Mouse (Mus musculus) lung, embryonic 15.5 days (tissue): Measurements from ENCODE around the gene Cdh16. TPM values are rescaled to one million over a fixed set of nuclear protein-coding genes. Genes with fewer than 3 reads are reported as not detected.
"Not testable (repeated sequence)": the region's sequence is repeated elsewhere in the genome, so short reads cannot be mapped to it uniquely, and the experiment has no call there.

Source experiments
- ATAC-seq: fragments of 200-750 bp; cut with Nextera tagmentation; 2 replicates; pipeline ENCODE4 v1.8.0; 2017; ENCODE audit warnings: moderate number of reproducible peaks, borderline replicate concordance; ENCODE audit not compliant: low FRiP score, low TSS enrichment; ENCODE audit errors: extremely low read depth
- H3K27ac ChIP-seq: fragments of 300-500 bp; sonication (generic); 2 replicates; pipeline ENCODE4 v1.5.1; 2015; ENCODE audit warnings: moderate library complexity, mild to moderate bottlenecking, inconsistent platforms
- H3K27me3 ChIP-seq: fragments of 300-500 bp; sonication (generic); 2 replicates; pipeline ENCODE4 v1.6.1; 2015; ENCODE audit warnings: inconsistent platforms
- H3K36me3 ChIP-seq: fragments of 300-500 bp; sonication (generic); 2 replicates; pipeline ENCODE4 v1.6.1; 2015; ENCODE audit warnings: inconsistent platforms
- H3K4me1 ChIP-seq: fragments of 300-500 bp; sonication (generic); 2 replicates; pipeline ENCODE4 v1.6.1; 2015; ENCODE audit warnings: inconsistent platforms
- H3K4me2 ChIP-seq: fragments of 300-500 bp; sonication (generic); 2 replicates; pipeline ENCODE4 v1.6.1; 2015; ENCODE audit warnings: inconsistent platforms, mild to moderate bottlenecking, moderate library complexity
- H3K4me3 ChIP-seq: fragments of 300-500 bp; sonication (generic); 2 replicates; pipeline ENCODE4 v1.5.1; 2015; ENCODE audit warnings: mild to moderate bottlenecking, inconsistent platforms
- H3K9ac ChIP-seq: fragments of 300-500 bp; sonication (generic); 2 replicates; pipeline ENCODE4 v1.6.1; 2015; ENCODE audit warnings: inconsistent platforms
- H3K9me3 ChIP-seq: fragments of 300-500 bp; sonication (generic); 2 replicates; pipeline ENCODE4 v1.6.1; 2016; ENCODE audit warnings: inconsistent platforms
- WGBS: fragments of 180-500 bp; shearing (Covaris S2); methylation state at CpG from one replicate; pipeline ENCODE4 v1.1.7; 2015; 5-methylcytosine and 5-hydroxymethylcytosine counted together
- polyA plus RNA-seq: library from polyadenylated mRNA; unstranded; fragments of >200 nt; fragmentation: Nextera tagmentation; extraction: Ambion mirVana; gene quantifications from 2 replicates; pipeline ENCODE4 v1.2.1, GENCODE M21; 2015

Cdh16 gene
- 53.5 TPM in 2 replicates for polyA plus RNA-seq

DNA sequence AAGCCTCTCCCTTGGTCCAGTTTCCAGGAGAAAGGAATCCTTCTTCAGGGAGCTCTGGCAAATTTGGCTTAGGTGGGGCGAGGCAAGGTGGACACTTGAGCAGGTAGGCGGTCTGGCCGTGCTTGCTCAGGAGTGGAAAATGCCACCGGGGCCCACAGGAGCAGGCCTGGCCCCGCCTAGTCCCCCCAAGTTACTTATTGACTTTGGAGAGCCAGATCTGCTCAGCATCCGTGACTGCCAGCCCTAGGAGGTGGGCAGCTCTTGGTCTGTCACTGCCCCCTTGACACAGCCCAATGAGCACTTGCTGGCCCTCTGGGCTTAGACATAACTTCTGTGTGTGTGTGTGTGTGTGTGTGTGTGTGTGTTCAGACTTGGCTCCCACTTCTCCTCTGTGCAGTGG is at the start of gene Cdh16:
Cdh16 (minus strand) TSS at position 236 of the 400 bp plus-strand sequence.
- Histone ChIP-seq H3K36me3 (no peaks in the 10 kb centered on the region), H3K4me3 (peak within 1 kb of the TSS; percentile 7; the same call in 1 of the 2 replicates), H3K9ac (no peak within 1 kb of the TSS), H3K27ac (peak within 1 kb of the TSS; percentile 72), H3K4me1 (no peaks in the 10 kb centered on the region), H3K4me2 (peak within 1 kb of the TSS; percentile 42), H3K27me3 (no peaks in the 10 kb centered on the region), H3K9me3 (no peaks in the 10 kb centered on the region)
- WGBS, result 49% methylated on average over 6 of the region's 6 CpGs
- peak; percentile 87 for ATAC-seq

DNA sequence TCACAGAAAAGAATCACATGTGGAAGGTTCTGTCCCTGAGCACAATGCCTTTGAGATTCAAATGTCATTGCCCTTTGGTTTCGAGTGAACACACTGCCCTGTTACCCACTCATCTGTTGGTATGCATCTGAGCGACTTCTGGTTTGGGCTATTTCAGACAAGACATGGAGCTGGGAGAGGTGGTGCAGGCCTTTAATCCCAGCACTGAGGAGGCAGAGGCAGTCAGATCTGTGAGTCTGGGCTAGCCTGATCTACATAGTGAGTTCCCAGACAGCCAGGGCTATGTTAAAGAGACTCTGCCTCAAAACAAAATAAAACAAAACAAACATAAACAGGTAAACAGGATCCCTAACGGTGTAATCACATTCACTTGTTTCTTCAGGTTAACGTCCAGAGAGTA is 31.4 kb upstream of the Cdh16 start:
- ATAC-seq, result no peak
- WGBS, result 66% methylated on average over 4 of the region's 4 CpGs
- Histone ChIP-seq H3K9me3 (no peaks in the 10 kb centered on the region), H3K4me3 (no peak overlapping the region), H3K4me1 (no peaks in the 10 kb centered on the region), H3K27ac (no peak overlapping the region), H3K9ac (no peak overlapping the region), H3K36me3 (no peaks in the 10 kb centered on the region), H3K27me3 (no peaks in the 10 kb centered on the region), H3K4me2 (no peak overlapping the region)

DNA sequence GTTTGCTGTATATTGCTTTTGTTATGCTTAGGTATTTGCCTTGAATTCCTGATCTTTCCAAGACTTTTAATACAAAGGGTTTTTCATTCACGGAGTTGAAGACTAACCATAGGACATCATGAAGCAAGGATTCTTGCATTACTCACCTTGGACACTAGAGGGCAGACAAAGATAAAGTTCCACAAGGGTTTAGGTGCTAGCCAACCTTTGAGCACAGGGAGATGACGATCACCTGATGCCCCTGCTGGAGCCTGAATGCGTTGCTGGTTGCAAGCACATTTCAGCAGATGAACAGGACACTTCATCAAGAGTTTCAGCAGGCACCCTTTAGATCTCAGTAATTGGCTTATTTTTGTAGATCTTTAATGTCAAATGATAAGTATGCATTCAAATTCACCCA is 30.8 kb upstream of the Cdh16 start:
- 4% methylated on average over 3 of the region's 3 CpGs for WGBS
- H3K27ac ChIP-seq, result no peak overlapping the region
- ATAC-seq, result no peak
- H3K9ac ChIP-seq, result no peak overlapping the region
- H3K4me1 ChIP-seq, result no peaks in the 10 kb centered on the region
- H3K9me3 ChIP-seq, result no peaks in the 10 kb centered on the region
- no peaks in the 10 kb centered on the region for H3K36me3 ChIP-seq
- H3K4me3 ChIP-seq, result no peak overlapping the region
- no peaks in the 10 kb centered on the region for H3K27me3 ChIP-seq
- H3K4me2 ChIP-seq, result no peak overlapping the region

DNA sequence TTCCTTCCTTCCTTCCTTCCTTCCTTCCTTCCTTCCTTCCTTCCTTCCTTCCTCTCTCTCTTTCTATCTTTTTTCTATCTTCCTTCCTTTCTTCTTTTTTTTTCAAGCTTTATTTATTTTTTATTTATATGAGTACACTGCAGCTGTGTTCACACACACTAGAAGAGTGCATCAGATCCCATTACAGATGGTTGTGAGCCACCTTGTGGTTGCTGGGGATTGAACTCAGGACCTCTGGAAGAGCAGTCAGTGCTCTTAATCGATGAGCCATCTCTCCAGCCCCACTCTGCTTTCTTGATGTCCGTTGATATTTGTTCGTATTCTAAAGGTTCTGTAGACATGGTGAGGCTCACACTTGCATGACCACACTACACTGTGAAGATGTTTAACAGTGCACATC is 20.0 kb upstream of the Cdh16 start:
- H3K27me3 ChIP-seq, H3K4me3 ChIP-seq, H3K36me3 ChIP-seq, H3K4me2 ChIP-seq, ATAC-seq, H3K9ac ChIP-seq, H3K27ac ChIP-seq, H3K9me3 ChIP-seq: not testable (repeated sequence)
- peaks cover 15% of the 10 kb centered on the region for H3K4me1 ChIP-seq
- 68% methylated on average over 3 of the region's 3 CpGs for WGBS

DNA sequence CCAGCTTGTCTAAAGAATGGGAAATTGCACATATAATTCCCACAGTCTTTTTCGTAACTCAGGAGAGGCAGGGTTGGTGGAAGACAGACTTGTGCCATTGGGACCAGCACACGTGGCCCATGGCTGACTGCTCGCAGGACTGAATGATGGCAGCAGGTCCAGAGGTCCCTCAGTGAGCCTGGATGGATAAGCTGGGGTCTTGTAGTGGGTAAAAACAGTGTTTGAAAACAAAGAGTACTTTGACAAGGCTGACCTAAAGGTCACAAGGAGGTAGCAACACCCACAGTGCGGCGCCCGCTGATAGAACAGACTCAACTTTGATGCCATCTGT is 18.1 kb upstream of the Cdh16 start:
- Histone ChIP-seq H3K27me3 (no peaks in the 10 kb centered on the region), H3K27ac (no peak overlapping the region), H3K4me3 (peak overlapping the region; percentile 97), H3K9me3 (no peaks in the 10 kb centered on the region), H3K9ac (peak overlapping the region; percentile 81), H3K36me3 (peaks cover 18% of the 10 kb centered on the region), H3K4me1 (peaks cover 15% of the 10 kb centered on the region), H3K4me2 (peak overlapping the region; percentile 81)
- ATAC-seq, result peak; percentile 16; the same call in 1 of the 2 replicates
- 72% methylated on average over 6 of the region's 6 CpGs for WGBS

DNA sequence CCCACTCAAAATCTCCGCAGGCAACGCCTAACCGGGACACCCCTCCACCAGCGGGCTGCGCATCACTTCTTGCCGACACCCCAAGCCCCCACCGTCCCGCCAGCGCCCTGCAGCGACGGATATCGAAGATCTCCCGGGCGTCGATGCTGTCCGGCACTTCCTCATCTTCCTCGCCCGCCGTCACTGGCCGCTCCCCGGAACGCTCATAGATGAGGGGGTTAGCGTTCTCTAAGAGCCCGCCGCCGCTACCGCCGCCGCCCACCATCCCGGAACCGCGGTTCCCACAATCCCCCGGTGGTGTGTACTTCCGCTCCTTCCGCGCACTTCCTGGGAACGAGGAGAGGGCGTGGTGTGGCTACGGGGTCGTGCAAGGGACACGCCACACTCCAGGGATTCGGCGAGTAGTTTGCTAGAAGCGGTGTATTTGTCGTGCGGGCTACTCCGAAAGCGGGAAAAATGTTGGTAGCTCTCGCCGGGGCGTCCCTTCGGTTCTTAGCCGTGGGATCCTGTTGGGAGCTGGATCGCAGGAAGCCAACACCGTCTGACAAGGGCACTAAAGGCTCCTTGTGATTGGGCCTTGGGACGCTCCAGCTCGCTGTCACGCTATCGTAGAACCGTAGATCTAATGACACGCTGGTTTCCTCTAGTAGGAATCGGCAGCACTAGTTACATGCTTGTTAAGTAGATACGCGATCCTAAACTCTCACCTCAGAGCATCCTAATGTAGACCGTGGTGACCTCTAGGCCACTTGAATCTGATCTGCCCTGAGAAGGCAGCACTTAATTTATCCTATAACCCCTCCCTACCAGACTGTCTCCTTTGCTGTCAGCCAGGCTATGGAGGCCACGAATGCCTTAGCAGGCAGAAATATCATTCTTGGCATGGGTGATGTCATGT is 17.5 kb upstream of the Cdh16 start, which contains the start of gene Ciao2b:
Ciao2b (minus strand) TSS at position 540 of the 898 bp plus-strand sequence.
- Histone ChIP-seq H3K9ac (peak within 1 kb of the TSS; percentile 81), H3K9me3 (no peaks in the 10 kb centered on the region), H3K36me3 (peaks cover 18% of the 10 kb centered on the region), H3K27ac (peak within 1 kb of the TSS; percentile 71), H3K4me3 (peak within 1 kb of the TSS; percentile 97), H3K4me1 (peaks cover 15% of the 10 kb centered on the region), H3K4me2 (peak within 1 kb of the TSS; percentile 81), H3K27me3 (no peaks in the 10 kb centered on the region)
- WGBS, result under 1% methylated on average over 66 of the region's 66 CpGs
- ATAC-seq, result peak; percentile 96

DNA sequence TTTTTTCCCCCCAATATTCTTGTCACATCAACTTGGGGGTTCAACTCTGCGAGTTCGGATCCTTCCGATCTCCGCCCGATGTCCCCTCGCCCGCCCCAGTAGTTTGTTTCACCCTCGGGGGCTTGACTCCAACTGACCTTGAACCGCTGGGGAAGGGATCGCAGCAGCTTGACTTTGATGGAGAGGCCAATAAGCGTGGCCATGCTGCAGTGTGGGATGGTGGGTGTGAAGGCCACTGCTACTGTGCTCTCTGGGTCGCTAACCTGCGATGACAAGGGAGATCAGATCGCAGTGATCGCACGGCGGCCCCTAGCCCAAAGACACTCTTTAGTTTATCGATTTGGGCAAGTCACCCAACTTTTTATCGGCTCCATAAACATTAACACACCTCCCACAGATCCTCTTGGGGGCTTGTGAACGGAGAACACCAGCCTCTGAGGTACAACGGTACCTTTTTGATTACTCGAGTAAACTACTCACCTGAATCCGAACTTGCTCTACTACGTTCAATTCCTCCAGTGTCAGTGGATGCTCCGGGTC is 16.7 kb upstream of the Cdh16 start:
- Histone ChIP-seq H3K9ac (peak overlapping the region; percentile 81), H3K4me1 (peaks cover 15% of the 10 kb centered on the region), H3K27me3 (no peaks in the 10 kb centered on the region), H3K27ac (no peak overlapping the region), H3K36me3 (peaks cover 20% of the 10 kb centered on the region), H3K9me3 (no peaks in the 10 kb centered on the region), H3K4me2 (peak overlapping the region; percentile 81), H3K4me3 (peak overlapping the region; percentile 97)
- no peak for ATAC-seq
- 6% methylated on average over 25 of the region's 25 CpGs for WGBS

DNA sequence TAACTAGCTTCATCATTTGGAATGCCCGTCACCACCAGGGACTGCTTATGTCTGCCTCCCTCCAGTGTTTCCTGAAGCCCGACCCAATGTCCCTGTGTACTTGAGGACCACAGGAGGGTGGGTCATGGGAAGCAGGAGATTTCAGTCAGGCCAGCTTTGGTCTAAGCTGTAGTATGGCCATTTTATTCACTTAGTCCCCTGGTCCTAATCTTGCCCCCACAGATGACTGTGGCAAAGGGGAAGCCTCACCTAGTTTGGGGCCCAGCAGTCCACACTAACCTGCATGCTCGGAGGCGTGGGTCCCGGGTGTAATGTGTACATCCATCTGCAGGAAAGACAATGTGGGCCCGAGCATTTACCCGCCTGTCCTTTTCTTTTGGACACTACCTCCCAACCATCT is 16.0 kb upstream of the Cdh16 start:
- H3K9ac ChIP-seq, result no peak overlapping the region
- no peaks in the 10 kb centered on the region for H3K9me3 ChIP-seq
- H3K4me2 ChIP-seq, result peak overlapping the region; percentile 81
- ATAC-seq, result no peak
- H3K36me3 ChIP-seq, result peaks cover 25% of the 10 kb centered on the region
- WGBS, result 86% methylated on average over 7 of the region's 7 CpGs
- H3K27me3 ChIP-seq, result no peaks in the 10 kb centered on the region
- H3K27ac ChIP-seq, result no peak overlapping the region
- peak overlapping the region; percentile 97 for H3K4me3 ChIP-seq
- H3K4me1 ChIP-seq, result peaks cover 15% of the 10 kb centered on the region

DNA sequence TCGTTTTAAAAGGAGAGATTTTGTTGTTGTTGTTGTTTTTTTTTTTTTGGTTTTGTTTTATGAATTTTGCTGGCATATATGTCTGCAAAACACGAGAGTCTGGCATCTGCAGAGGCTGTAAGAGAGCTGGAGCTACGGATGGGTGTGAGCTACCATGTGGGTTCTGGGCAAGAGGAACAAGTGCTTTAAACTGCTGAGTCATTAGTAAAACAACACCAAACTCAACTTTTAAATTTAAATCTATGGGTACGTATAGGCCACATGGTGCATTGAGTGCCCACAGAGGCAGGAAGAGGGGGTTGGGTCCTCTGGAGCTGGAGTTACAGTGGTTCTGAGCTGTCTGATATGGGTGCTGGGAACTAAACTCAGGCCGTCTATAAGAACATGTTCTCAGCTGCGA is 13.8 kb upstream of the Cdh16 start:
- Histone ChIP-seq H3K36me3 (peaks cover 25% of the 10 kb centered on the region), H3K4me1 (peaks cover 15% of the 10 kb centered on the region), H3K27ac (no peak overlapping the region), H3K9me3 (no peaks in the 10 kb centered on the region), H3K4me2 (no peak overlapping the region), H3K27me3 (no peaks in the 10 kb centered on the region), H3K4me3 (no peak overlapping the region), H3K9ac (no peak overlapping the region)
- 82% methylated on average over 6 of the region's 6 CpGs for WGBS
- ATAC-seq, result no peak

DNA sequence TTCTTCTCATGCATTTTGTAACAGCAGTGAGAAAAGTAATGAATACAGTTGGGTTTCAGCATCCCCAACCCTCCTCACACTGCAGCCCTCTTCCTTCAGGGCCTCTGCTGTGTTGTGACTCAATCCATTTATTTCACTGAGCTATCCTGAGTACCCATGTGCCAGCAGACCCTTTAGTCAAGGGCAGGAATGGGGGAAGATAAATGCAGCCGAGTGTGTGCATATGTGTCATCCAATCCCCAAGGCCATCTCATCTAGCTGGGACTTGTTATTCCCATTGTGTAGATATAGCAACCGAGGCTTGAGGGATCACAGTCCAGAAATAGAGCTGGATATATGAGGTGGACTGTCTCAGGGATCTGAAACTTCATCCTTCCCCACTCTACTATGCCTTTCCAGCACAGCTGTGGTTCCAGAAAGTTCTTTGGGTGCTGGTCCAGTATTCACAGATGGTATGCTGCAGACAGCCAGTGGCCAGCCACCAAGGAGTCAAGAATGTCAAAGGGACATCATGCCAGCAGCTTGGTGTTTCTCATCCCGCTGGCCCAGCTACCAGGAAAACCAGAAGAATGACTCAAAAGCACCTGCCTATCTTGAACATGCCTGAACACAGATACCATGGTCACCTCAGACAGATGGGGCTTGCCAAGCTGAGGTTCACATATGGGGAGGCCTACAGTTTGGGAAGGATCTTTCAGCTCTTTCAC is 11.0 kb upstream of the Cdh16 start:
- Histone ChIP-seq H3K4me3 (no peak overlapping the region), H3K4me2 (no peak overlapping the region), H3K36me3 (peaks cover 25% of the 10 kb centered on the region), H3K27me3 (peaks cover 9% of the 10 kb centered on the region; the same call in 1 of the 2 replicates), H3K9me3 (no peaks in the 10 kb centered on the region), H3K4me1 (peaks cover 17% of the 10 kb centered on the region), H3K27ac (no peak overlapping the region), H3K9ac (no peak overlapping the region)
- 80% methylated on average over 3 of the region's 3 CpGs for WGBS
- no peak for ATAC-seq

DNA sequence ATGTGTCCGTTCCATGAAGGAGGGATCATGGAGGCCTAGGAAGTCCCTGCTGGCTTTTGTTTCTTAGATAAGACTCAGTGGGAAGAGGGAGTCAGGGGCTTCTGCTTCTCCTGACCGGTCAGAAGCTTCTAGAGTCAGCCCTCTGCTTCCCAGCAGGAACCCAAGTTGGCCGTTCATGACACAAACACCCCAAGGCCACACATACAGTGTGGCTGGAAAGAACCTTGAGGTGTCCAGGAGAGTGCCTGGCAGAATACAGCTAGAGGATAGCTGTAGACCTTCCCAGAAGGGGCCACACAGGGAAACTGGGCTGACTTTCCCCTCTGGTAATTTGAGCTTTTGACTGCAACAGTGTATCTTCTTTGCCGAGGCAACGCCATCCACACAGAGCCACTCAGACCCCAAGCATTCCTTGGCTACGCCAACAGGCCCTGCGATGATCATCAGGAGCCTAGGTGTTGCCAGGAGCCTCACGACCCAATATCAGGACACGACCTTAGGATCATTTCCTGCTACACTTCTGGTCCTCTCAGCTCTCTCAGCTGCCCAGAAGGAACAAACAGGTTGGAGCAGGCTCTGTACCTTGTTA is 9.1 kb upstream of the Cdh16 start:
- ATAC-seq, result no peak
- Histone ChIP-seq H3K4me3 (no peak overlapping the region), H3K9ac (no peak overlapping the region), H3K36me3 (peaks cover 12% of the 10 kb centered on the region; the same call in 1 of the 2 replicates), H3K27ac (no peak overlapping the region), H3K27me3 (peaks cover 10% of the 10 kb centered on the region; the same call in 1 of the 2 replicates), H3K4me1 (peaks cover 20% of the 10 kb centered on the region), H3K4me2 (no peak overlapping the region), H3K9me3 (no peaks in the 10 kb centered on the region)
- WGBS, result 47% methylated on average over 9 of the region's 9 CpGs
